ENCODE assay signal across 7 mouse cellular contexts in the genomic region with DNA sequence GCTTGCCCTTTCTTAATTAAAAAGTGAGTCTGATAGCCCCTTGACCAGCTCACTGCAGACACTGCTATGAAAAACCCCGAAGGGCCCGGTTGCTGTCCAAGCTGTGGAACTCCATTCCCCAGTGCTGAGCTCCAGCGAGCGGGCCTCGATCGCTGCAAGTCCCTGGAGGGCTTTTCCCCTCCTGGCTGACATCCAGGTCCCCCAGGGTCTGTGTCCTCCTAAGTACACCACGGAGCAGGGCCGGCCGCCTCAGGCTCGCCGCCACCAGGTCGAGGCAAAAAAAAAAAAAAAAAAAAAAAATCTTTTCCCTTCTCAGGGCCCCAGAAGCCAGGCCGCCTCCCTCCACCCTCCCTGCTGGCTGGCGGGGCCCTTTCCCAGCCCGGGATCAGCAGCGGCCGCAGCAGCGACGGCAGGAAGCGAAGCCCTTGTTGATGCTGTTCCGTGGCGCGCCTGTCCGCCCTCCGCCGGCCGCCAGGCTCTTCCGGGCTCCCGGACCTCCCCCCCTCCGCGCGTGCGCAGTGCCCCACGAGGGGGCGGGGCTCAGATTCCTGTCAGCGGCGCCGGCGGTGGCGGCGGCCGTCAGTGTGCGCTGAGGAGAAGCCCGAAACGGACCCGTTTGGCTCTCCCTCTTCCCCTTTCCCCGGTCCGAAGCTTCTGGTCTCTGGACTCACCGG. TPM values are rescaled to one million over a fixed set of nuclear protein-coding genes. Genes with fewer than 3 reads are reported as not detected.
DNase-seq lines count a peak whose midpoint lies in the region; ATAC-seq lines count a peak whose summit lies in the region.

TSS of gene Nfat5 (plus strand) at position 543 of the 674 bp plus-strand sequence.

- no peaks in the 10 kb centered on the region for H3K9me3 ChIP-seq in embryonic facial prominence, embryonic 10.5 days
- H3K9me3 ChIP-seq in limb, embryonic 10.5 days (replicated peaks), result no peaks in the 10 kb centered on the region
- H3K9me3 ChIP-seq in midbrain, embryonic 13.5 days, result no peaks in the 10 kb centered on the region

- ATAC-seq in granulocyte monocyte progenitor cell, adult 5-6 weeks (replicated peaks; ENCODE audit: poor library complexity, severe bottlenecking), result peak; percentile 83
- peak; percentile 95 for ATAC-seq in midbrain, embryonic 13.5 days

- peak within 1 kb of the TSS; percentile 94 for H3K9ac ChIP-seq in midbrain, embryonic 13.5 days (replicated peaks)

- no peaks in the 10 kb centered on the region for H3K27me3 ChIP-seq in embryonic facial prominence, embryonic 10.5 days (replicated peaks; ENCODE audit: low read depth, poor library complexity, severe bottlenecking)
- no peaks in the 10 kb centered on the region for H3K27me3 ChIP-seq in limb, embryonic 10.5 days (ENCODE audit: low read depth, poor library complexity, severe bottlenecking)
- H3K27me3 ChIP-seq in midbrain, embryonic 13.5 days, result no peaks in the 10 kb centered on the region

- peak within 1 kb of the TSS; percentile 98 for H3K4me3 ChIP-seq in embryonic facial prominence, embryonic 10.5 days
- H3K4me3 ChIP-seq in limb, embryonic 10.5 days, result peak within 1 kb of the TSS; percentile 77
- peak within 1 kb of the TSS; percentile 97 for H3K4me3 ChIP-seq in midbrain, embryonic 13.5 days (replicated peaks)

- H3K36me3 ChIP-seq in embryonic facial prominence, embryonic 10.5 days (replicated peaks), result 0 out of 2 replicates have a peak, but pooled peaks cover 6% of the 10 kb centered on the region
- H3K36me3 ChIP-seq in limb, embryonic 10.5 days, result peaks cover 2% of the 10 kb centered on the region; the same call in 1 of the 2 replicates
- no peaks in the 10 kb centered on the region for H3K36me3 ChIP-seq in midbrain, embryonic 13.5 days

- under 1% methylated on average over 49 of the region's 49 CpGs for WGBS in embryonic facial prominence, embryonic 10.5 days
- under 1% methylated on average over 48 of the region's 49 CpGs for WGBS in limb, embryonic 10.5 days
- under 1% methylated on average over 46 of the region's 49 CpGs for WGBS in midbrain, embryonic 13.5 days

- DNase-seq in adrenal gland, postnatal 10 days, result peak; percentile 99
- peak; percentile 98 for DNase-seq in embryonic facial prominence, embryonic 10.5 days (ENCODE audit: low spot score)
- peak; percentile 95 for DNase-seq in kidney, adult 11 months
- peak; percentile 100 for DNase-seq in limb, embryonic 10.5 days (ENCODE audit: low spot score)
- peak; percentile 99 for DNase-seq in spleen, adult 12 weeks (ENCODE audit: low spot score)

- H3K4me1 ChIP-seq in embryonic facial prominence, embryonic 10.5 days, result peaks cover 28% of the 10 kb centered on the region
- peaks cover 24% of the 10 kb centered on the region for H3K4me1 ChIP-seq in limb, embryonic 10.5 days
- H3K4me1 ChIP-seq in midbrain, embryonic 13.5 days (replicated peaks), result peaks cover 17% of the 10 kb centered on the region

- peak within 1 kb of the TSS; percentile 97 for H3K27ac ChIP-seq in embryonic facial prominence, embryonic 10.5 days (replicated peaks)
- H3K27ac ChIP-seq in limb, embryonic 10.5 days, result peak within 1 kb of the TSS; percentile 98
- H3K27ac ChIP-seq in midbrain, embryonic 13.5 days, result peak within 1 kb of the TSS; percentile 97

- peak within 1 kb of the TSS; percentile 60 for H3K4me2 ChIP-seq in midbrain, embryonic 13.5 days (replicated peaks)

RNA-seq across cellular contexts. Expression of gene Nfat5, which starts in this region (rescaled TPM):
- 100 to 1,000 TPM in 1 of 2 experiments, 10 to 100 TPM in 1; 68.6 to 138 TPM for total RNA-seq in adrenal gland, postnatal 10 days (2021)
- 10.9 and 11.2 TPM in 2 replicates for polyA plus RNA-seq in embryonic facial prominence, embryonic 10.5 days (2016; fragmentation: Nextera tagmentation; extraction: Ambion mirVana)
- total RNA-seq in granulocyte monocyte progenitor cell, adult 5-6 weeks (2014; fragmentation: Nextera tagmentation), result 32.0 TPM in 2 replicates
- total RNA-seq in granulocyte monocyte progenitor cell, adult 5-6 weeks (2017), result 15.6 and 27.1 TPM in 2 replicates
- polyA plus RNA-seq in limb, embryonic 10.5 days (2016; fragmentation: Nextera tagmentation; extraction: Ambion mirVana), result 10.0 and 13.0 TPM in 2 replicates
- polyA plus RNA-seq in midbrain, embryonic 13.5 days (2015; fragmentation: Nextera tagmentation; extraction: Ambion mirVana), result 13.3 TPM in 2 replicates

Comparison
In these comparisons a context has a peak if more than half of its experiments do, and no peak if none do; other contexts are left out.
1. Peak in every context shown above with its lines: DNase-seq, ATAC-seq, H3K4me3 ChIP-seq and H3K27ac ChIP-seq.